Mouse (Mus musculus) ovary, postnatal 14 days (tissue): ENCODE data around the gene AU040320.
A peak's percentile ranks its signal among the peaks of the same experiment; 100 is the strongest.

Experiments used
- DNase-seq: peaks from one replicate; pipeline ENCODE4 v3.0.0; 2022; ENCODE audit warnings: low spot score

The AU040320 gene

GRCm38 (mm10) chr4:126753268-126754230, at the start of gene AU040320, which contains the start of gene Ncdn:
Gene AU040320 (plus strand): TSS chr4:126753544.
Gene Ncdn (minus strand): TSS chr4:126753438.
- peak; percentile 93 for DNase-seq

DNA sequence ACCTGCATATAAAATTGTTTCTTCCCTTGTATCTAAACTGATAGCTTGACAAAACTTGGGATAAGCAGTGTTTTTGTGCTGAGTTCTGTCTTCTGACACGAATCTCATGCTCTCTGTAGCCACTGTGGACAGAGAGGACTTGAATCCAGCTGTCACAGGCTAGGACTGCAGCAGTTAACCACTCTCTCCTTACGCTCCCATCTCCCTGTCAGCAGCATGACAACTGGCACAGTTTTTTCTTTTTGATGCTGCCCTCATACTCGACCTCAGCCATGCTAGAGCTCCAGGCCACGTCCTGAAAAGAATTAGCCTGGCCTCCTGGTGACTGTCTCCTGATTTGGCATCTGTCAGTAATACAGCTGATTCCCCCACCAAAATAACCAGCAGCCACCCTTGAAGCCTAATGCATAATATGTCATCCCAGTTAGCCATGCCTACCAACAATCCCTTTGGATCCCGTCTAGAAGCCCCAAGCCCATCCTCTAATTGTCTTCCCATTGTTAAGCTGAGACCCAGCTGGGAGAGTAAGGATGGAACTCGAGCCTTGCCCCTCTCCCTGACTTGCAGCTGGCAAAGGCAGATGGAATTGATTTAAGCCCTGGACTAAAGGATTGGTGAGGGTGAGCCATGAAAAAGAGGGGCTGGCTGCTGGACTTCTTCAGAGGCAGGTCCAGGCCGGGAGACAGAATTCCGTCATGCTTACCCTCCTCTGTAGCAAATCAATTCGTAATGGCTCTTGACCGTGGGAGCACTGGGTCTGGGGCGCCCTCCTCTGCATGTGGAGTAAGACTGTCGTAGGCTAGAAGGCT, 46.5 kb upstream of the AU040320 start:
- DNase-seq = no peak

DNA sequence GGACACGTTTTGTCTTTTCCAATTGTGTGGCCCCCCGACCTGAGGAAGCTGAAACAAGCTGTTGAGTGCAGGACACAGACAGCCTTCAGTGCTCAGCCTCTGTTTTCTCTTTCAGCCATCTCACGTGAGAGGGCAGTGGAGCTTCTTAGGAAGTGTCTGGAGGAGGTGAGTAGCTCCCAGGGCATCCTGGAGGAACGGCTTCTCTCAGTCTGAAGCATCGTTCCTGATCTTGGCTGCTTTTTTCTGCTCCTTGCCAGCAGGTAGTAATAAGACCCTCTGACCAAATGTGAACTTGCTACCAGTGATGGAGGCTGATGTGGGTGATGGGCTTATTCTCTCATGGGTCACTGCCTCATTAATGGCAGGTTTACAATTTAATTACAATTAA, 45.9 kb upstream of the AU040320 start:
- DNase-seq = no peak

DNA sequence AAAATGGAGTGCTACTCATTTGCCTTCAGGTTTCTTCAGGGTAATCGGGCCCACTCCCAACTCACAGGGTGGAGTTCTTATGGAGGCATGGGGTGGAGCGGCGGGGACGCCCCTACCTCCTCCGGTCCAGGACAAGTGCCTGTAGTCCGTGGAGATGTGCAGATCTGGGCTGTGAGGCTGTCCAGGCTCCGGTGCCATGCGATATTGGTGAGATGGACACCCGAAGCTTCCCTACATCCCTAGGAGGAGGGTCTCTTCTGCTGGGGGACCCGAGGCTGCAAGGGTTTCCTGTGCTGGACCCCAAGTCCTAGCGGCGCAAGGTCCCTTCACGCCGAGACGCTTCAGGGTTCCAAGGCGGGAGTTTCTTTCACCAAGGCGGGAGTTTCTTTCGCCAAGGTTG, 21.2 kb upstream of the AU040320 start:
- no peak for DNase-seq

DNA sequence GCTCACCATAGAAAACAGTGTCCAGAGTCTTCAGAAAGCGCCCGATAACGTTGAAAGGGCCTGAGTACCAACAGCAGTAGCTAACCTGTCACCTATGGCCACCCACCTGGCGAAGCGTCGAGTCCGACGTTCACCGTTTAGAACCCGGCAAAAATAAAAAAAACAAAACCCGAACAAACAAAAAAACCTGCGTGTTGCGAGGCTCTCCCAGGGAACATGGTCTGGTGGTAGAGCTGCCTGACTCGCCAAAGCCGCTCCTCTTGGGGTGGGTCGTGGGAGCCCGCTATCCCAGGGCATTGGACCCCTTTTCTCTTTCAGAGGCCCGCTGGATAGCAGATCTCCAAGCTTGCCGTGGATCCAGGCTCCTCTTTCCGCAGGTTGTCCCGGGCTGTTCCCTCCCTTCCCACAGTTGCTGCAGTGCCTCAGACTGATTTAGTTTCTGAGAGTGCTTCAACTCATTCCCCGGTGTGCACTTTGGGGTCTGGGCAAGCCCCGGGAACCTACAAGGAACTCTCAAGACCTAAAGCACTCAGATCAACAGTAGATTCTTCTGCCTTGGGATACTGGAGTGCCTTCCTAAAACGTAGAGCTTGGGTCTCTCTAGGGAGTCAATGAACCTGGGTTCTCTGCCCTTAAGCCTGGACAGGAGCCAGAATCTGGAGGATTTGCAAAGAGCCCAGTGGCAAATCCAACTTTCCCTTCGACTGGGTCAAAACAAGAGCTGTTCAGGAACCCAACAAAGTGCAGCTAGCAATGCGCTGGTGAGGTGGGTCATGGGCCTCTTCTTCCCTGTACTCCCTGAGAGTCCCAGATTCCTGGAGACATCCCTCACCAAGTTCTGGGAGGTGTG, 20.6 kb upstream of the AU040320 start:
- no peak for DNase-seq

DNA sequence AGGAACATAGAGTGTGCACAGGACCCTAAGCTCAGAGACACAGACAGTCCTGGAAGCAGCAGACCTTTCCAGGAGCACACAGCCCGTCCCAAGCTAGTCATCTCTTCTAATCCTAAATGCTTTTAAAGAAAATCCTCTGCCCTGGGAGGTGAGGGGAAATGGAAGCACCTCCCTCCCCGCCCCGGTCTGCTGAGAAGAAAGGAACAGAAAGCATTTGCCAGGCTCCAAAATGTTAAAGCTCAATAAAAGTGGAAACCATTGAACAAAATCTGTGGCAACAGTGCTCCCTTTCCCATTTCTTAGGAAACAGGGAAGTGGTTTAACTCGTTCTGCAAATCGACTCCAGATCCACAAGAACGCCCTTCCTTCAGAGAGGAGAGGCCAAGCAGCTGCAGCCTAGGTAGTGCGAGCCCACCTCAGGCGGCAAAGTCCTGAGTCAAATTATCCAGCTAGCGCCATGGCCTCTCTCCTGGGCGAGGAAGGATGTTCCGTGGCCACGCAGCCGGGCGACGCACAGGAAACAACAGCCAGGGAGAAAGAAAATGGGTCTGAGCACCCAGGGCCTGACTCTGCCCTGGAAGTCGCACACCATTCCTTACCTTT, 19.2 kb upstream of the AU040320 start:
- DNase-seq = no peak

DNA sequence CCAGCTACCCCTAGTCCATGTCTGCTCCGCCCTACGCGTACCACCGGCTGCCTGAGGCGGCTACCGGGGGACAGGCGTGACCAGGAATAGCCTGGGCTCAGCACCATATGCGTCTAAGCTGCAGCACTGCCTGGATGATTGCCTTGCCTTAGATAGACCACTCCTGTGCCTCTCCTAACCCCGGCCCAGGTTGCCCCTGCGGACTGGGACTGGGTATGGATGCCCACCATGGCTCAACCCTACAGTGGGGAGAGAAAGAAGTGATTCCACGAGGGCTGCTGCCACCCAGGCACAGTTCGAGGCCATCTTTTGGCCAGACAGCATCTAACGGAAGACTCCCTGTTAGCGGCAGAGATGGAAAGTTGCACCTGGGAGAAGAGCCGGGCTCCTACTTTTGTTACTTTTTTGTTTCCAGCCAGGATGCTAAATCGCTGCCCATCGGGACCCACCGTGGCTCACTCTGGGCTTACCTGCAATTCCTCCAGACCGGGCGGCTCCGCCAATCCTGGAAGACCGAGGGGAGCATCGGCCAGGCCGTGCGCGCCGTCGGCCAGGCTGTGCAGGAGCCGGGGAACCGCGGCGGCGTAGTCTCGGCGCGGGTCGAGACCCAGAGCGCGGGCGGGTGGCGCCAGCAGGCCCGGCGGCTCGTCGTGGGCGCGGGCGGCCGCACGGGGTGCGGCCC, 18.5 kb upstream of the AU040320 start:
- DNase-seq = no peak

- no peak for DNase-seq
Observed at GRCm38 (mm10) chr4:126735382-126736000, 17.9 kb upstream of the AU040320 start.

- DNase-seq = no peak
Observed at GRCm38 (mm10) chr4:126736001-126736414, 17.3 kb upstream of the AU040320 start, which contains the start of gene Tfap2e. Gene Tfap2e (minus strand): TSS chr4:126736240.

DNA sequence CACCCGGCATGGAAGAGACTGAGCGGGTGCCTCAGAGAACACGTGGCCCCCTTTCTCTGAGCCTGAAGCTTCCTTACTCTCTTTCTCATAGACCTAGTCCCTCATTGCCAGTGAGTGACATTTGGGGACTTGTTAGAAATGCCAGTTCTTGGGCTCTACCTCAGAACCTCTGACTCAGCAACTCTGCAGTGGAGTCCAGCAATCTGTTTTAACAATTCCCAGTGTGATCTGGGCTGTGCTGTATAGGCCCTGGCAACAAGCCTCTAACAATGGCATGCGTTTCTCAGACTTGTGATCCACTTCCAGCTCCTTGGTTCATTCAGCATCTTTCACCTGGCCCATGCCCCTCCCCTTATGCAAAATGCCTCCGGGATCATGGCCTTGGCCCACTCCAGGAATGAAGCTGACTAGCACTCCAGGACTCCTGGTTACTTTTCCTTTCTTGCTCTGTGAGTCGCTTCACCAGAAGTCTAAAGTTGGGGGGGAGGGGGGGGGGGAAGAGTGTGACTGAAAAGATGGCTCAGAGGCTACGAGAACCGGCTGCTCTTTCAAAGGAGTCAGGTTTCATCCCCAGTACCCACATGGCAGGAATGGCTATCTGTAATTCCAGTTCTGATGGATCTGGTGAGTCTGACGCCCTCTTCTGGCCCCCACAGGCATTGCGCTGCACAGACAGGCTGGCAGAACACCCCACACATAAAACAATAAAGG, 13.2 kb upstream of the AU040320 start:
- no peak for DNase-seq

DNA sequence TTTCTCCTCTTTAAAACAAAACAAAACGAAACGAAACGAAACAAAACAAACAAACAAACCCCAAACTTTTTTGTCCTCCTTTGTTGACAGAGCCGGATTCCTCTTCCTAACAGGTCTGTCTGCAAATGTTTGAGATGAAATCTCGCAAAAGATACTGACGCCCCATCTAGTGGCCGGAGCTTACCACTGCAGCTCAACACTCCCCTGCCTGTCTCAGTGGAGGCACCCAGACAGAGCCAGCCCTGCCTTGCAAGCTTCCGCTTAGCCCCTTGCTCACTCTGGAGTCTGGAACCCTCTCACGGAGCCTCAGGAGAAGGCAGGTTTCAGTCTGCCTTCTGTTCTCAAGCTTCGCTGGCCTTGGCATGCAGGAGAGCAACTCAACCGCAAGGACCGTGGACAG, 11.9 kb upstream of the AU040320 start:
- DNase-seq = peak; percentile 71

- no peak for DNase-seq
Observed at GRCm38 (mm10) chr4:126742976-126743375, 10.4 kb upstream of the AU040320 start.

DNA sequence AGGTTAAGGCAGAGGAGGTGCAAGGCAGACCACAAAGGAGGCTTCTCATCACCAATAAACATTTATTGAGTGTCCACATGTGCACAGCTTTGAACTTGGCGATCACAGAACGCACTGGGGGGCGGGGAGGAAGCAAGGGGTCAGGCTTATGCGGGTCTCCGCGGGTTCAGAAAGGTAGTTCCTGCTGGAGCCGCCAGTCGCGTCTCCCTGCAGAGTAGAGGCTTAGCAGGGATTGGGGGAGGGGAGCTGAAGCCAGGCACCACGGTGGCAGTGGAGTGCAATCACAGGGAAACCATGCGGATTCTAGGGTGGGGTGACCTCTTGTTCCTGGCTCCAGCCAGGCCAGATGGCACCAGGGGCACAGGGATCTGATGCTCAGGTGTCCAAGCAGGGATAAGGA, 9.6 kb upstream of the AU040320 start:
- no peak for DNase-seq

- DNase-seq = no peak
Observed at GRCm38 (mm10) chr4:126744831-126745230, 8.5 kb upstream of the AU040320 start.

DNA sequence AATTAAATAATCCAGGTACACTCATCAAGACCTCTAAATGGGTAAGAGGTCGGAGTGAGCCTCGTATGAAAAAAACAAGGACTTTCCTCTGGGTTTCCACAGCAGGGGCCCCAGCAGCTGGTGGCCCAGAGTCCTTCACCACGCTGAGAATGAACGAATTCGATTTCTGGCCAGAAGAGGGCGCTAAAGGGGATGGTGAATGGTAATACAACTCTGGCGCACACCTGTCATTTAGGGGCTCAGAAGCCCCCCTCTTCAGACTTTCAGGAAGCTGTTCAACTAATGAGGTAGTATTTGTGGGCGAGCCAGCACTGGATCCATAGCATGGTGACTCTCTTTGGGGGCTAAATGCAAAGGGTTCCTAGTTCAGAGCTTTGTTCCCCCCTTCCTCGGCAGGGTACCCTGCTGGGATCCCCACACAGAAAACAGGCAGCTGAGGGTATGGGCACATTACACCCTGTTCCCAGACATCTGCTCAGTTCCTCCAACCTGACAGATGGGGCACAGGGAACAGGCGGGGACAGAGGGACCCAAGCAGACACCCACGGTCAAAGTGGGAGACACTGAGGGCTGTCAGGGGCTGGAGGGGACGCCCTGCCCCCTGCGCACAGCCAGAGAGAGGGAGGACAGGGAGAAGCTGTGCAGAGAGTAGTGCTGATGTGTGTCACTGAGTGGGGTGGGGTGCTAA, 7.7 kb upstream of the AU040320 start:
- DNase-seq = peak; percentile 51

GRCm38 (mm10) chr4:126746194-126746840, 7.0 kb upstream of the AU040320 start:
- no peak for DNase-seq

DNA sequence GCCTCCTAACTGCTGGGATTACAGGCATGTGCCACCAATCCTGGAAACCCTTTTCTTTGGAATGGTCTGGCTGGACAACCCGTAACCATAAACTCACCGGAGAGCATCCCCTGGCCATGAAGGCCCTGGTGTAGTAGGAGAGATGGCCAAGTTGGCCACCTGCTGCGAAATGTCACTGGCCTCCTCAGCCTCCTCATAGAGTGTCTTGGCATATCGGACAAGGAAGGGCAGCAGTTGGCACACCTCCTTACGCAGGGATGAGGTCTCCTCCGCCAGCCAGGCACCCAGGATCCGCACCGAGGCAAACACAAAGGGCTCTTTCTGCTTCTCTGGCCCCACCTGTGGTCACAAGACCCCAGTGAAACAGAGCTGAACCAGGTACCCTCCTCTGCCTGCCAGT, 5.0 kb upstream of the AU040320 start:
- no peak for DNase-seq

DNA sequence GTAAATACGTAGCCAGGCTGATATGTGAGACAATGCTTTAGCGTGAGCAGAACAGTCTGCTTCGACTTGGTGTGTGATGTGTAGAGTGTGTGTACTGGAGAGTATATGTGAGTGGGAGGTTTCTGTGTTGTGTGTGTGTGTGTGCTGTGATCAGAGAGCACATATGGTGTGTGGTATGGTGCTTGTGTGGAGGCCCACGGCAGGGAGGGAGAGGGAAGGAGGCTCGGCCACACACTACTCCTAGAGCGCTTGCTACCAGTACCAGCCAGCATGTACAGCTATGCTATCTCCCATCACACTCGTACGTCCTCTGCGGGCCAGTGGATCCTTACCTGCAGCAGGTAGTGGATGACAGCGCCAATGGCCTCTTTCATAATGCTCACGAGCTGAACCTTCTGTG, 3.8 kb upstream of the AU040320 start:
- DNase-seq = no peak
